17 mouse cellular contexts compared by ENCODE assay signal in genomic region chr3:95701085-95701484, GRCm38 (mm10). TPM values are rescaled to one million over a fixed set of nuclear protein-coding genes. Genes with fewer than 3 reads are reported as not detected.
DNase-seq lines count a peak whose midpoint lies in the region; ATAC-seq and TF ChIP-seq lines count a peak whose summit lies in the region.
"Had no signal": no experiment of that assay in that cellular context is flagged by ENCODE, and none has a peak within 500 bp of the region (broad histone marks: within the 10 kb centered on the region; RNA-seq: fewer than 3 reads in every experiment).

No protein-coding gene starts in this region.

- no peak overlapping the region for H3K4me3 ChIP-seq in heart, embryonic 10.5 days
- H3K4me3 ChIP-seq in kidney, postnatal 0 days (replicated peaks; ENCODE audit: low read depth, low read length), result no peak overlapping the region
- H3K4me3 ChIP-seq in intestine, embryonic 15.5 days (replicated peaks), result no peak overlapping the region
- H3K4me3 ChIP-seq in stomach, embryonic 15.5 days (replicated peaks), result no peak overlapping the region
- H3K4me3 ChIP-seq in midbrain, postnatal 0 days (ENCODE audit: low read depth, low read length), result no peak overlapping the region
- H3K4me3 ChIP-seq: neural tube, embryonic 12.5 days had no signal

- WGBS in heart, embryonic 10.5 days, result 60% methylated on average over 2 of the region's 2 CpGs
- 86% methylated on average over 2 of the region's 2 CpGs for WGBS in kidney, postnatal 0 days
- 77% methylated on average over 2 of the region's 2 CpGs for WGBS in intestine, embryonic 15.5 days
- 78% methylated on average over 2 of the region's 2 CpGs for WGBS in stomach, embryonic 15.5 days
- 88% methylated on average over 2 of the region's 2 CpGs for WGBS in midbrain, postnatal 0 days

- H3K9me3 ChIP-seq in heart, embryonic 10.5 days, result no peaks in the 10 kb centered on the region
- no peaks in the 10 kb centered on the region for H3K9me3 ChIP-seq in kidney, postnatal 0 days (replicated peaks; ENCODE audit: low read length)
- H3K9me3 ChIP-seq in intestine, embryonic 15.5 days, result no peaks in the 10 kb centered on the region
- H3K9me3 ChIP-seq in stomach, embryonic 15.5 days, result no peaks in the 10 kb centered on the region
- H3K9me3 ChIP-seq in midbrain, postnatal 0 days (ENCODE audit: low read length), result no peaks in the 10 kb centered on the region
- H3K9me3 ChIP-seq: forebrain, embryonic 12.5 days; midbrain, embryonic 13.5 days; neural tube, embryonic 12.5 days had no signal

- no peaks in the 10 kb centered on the region for H3K36me3 ChIP-seq in heart, embryonic 10.5 days
- no peaks in the 10 kb centered on the region for H3K36me3 ChIP-seq in kidney, postnatal 0 days (ENCODE audit: insufficient read depth, low read length)
- no peaks in the 10 kb centered on the region for H3K36me3 ChIP-seq in intestine, embryonic 15.5 days
- H3K36me3 ChIP-seq in stomach, embryonic 15.5 days, result no peaks in the 10 kb centered on the region
- H3K36me3 ChIP-seq in midbrain, postnatal 0 days (ENCODE audit: insufficient read depth, low read length), result no peaks in the 10 kb centered on the region
- H3K36me3 ChIP-seq: forebrain, embryonic 12.5 days; midbrain, embryonic 13.5 days; neural tube, embryonic 12.5 days had no signal

- DNase-seq in heart, embryonic 10.5 days (ENCODE audit: low spot score), result no peak
- no peak for DNase-seq in heart, postnatal 4 days
- DNase-seq in kidney, postnatal 0 days (ENCODE audit: low spot score), result no peak
- DNase-seq in kidney, postnatal 4 days, result no peak
- no peak for DNase-seq in midbrain, postnatal 0 days (ENCODE audit: low spot score)
- DNase-seq: B cell, adult 2 months; cerebellum, adult 11 months; lung, postnatal 36 days had no signal

- H3K27me3 ChIP-seq in heart, embryonic 10.5 days (ENCODE audit: insufficient read depth, poor library complexity, severe bottlenecking), result no peaks in the 10 kb centered on the region
- no peaks in the 10 kb centered on the region for H3K27me3 ChIP-seq in kidney, postnatal 0 days (ENCODE audit: insufficient read depth, low read length)
- no peaks in the 10 kb centered on the region for H3K27me3 ChIP-seq in intestine, embryonic 15.5 days (replicated peaks)
- no peaks in the 10 kb centered on the region for H3K27me3 ChIP-seq in stomach, embryonic 15.5 days (replicated peaks)
- H3K27me3 ChIP-seq in midbrain, postnatal 0 days (ENCODE audit: insufficient read depth, low read length), result no peaks in the 10 kb centered on the region
- H3K27me3 ChIP-seq: forebrain, embryonic 12.5 days; midbrain, embryonic 13.5 days; neural tube, embryonic 12.5 days had no signal

- no peak for ATAC-seq in kidney, postnatal 0 days (replicated peaks; ENCODE audit: low FRiP score, low read depth)
- no peak for ATAC-seq in intestine, embryonic 15.5 days
- ATAC-seq in stomach, embryonic 15.5 days (ENCODE audit: insufficient read depth, low FRiP score, low read depth), result no peak
- no peak for ATAC-seq in erythroid progenitor cell, adult 5-6 weeks (replicated peaks; ENCODE audit: low FRiP score, poor library complexity, severe bottlenecking)
- ATAC-seq in midbrain, postnatal 0 days (ENCODE audit: low FRiP score), result no peak

- no peak for TF ChIP-seq CTCF in kidney, postnatal 0 days (IDR thresholded peaks at IDR 0.05; ENCODE audit: low read depth)
- no peak for TF ChIP-seq CTCF in midbrain, postnatal 0 days (IDR thresholded peaks at IDR 0.05)

- H3K9ac ChIP-seq in kidney, postnatal 0 days (ENCODE audit: low read depth, low read length), result no peak overlapping the region
- no peak overlapping the region for H3K9ac ChIP-seq in intestine, embryonic 15.5 days
- H3K9ac ChIP-seq in stomach, embryonic 15.5 days, result no peak overlapping the region
- H3K9ac ChIP-seq in midbrain, postnatal 0 days (replicated peaks; ENCODE audit: low read length, poor library complexity, severe bottlenecking), result no peak overlapping the region
- H3K9ac ChIP-seq: liver, embryonic 14.5 days had no signal

- peak overlapping the region; percentile 90 for H3K27ac ChIP-seq in heart, embryonic 10.5 days
- 0 out of 2 replicates have a peak overlapping the region, but pooled peaks have one; percentile 19 for H3K27ac ChIP-seq in kidney, postnatal 0 days
- peak overlapping the region; percentile 90 for H3K27ac ChIP-seq in intestine, embryonic 15.5 days
- peak overlapping the region; percentile 88 for H3K27ac ChIP-seq in stomach, embryonic 15.5 days
- H3K27ac ChIP-seq in midbrain, postnatal 0 days (ENCODE audit: low read depth, low read length), result no peak overlapping the region
- H3K27ac ChIP-seq: hindbrain, embryonic 14.5 days; liver, embryonic 14.5 days; midbrain, embryonic 13.5 days; neural tube, embryonic 12.5 days had no signal

- H3K4me2 ChIP-seq in kidney, postnatal 0 days (ENCODE audit: low read length), result no peak overlapping the region
- no peak overlapping the region for H3K4me2 ChIP-seq in intestine, embryonic 15.5 days (replicated peaks)
- H3K4me2 ChIP-seq in stomach, embryonic 15.5 days, result no peak overlapping the region
- no peak overlapping the region for H3K4me2 ChIP-seq in midbrain, postnatal 0 days (ENCODE audit: low read depth, low read length, poor library complexity, severe bottlenecking)

- H3K4me1 ChIP-seq in heart, embryonic 10.5 days, result peaks cover 34% of the 10 kb centered on the region
- peaks cover 12% of the 10 kb centered on the region for H3K4me1 ChIP-seq in kidney, postnatal 0 days (replicated peaks; ENCODE audit: insufficient read depth, low read length)
- H3K4me1 ChIP-seq in intestine, embryonic 15.5 days (replicated peaks), result peaks cover 31% of the 10 kb centered on the region
- H3K4me1 ChIP-seq in stomach, embryonic 15.5 days, result peaks cover 20% of the 10 kb centered on the region
- peaks cover 4% of the 10 kb centered on the region; the same call in 1 of the 2 replicates for H3K4me1 ChIP-seq in midbrain, postnatal 0 days (ENCODE audit: insufficient read depth, low read length)

RNA-seq across cellular contexts. Expression of gene Adamtsl4, which starts 13.4 kb away (rescaled TPM):
- 4.2 and 5.7 TPM in 2 replicates for polyA plus RNA-seq in heart, embryonic 10.5 days (2016; fragmentation: Nextera tagmentation; extraction: Ambion mirVana)
- total RNA-seq in heart, postnatal 4 days (2021), result 10 to 100 TPM; 13.5 to 14.6 TPM
- polyA plus RNA-seq in kidney, postnatal 0 days (2015; fragmentation: Nextera tagmentation; extraction: Ambion mirVana), result 3.6 TPM in 2 replicates
- polyA plus RNA-seq in intestine, embryonic 15.5 days (2015; fragmentation: Nextera tagmentation; extraction: Ambion mirVana), result 2.3 and 3.0 TPM in 2 replicates
- polyA plus RNA-seq in stomach, embryonic 15.5 days (2015; fragmentation: Nextera tagmentation; extraction: Ambion mirVana), result 3.8 and 7.3 TPM in 2 replicates
- total RNA-seq in erythroid progenitor cell, adult 5-6 weeks (2015; ENCODE audit: low replicate concordance), result 0.84 TPM in 1 of 2 replicates, not detected in the other
- total RNA-seq in erythroid progenitor cell, adult 5-6 weeks (2017; ENCODE audit: low replicate concordance), result 0.39 and 1.2 TPM in 2 replicates
- 1.3 and 1.4 TPM in 2 replicates for total RNA-seq in midbrain, postnatal 0 days (2014; rRNA removed)
- polyA plus RNA-seq in midbrain, postnatal 0 days (2015; fragmentation: Nextera tagmentation; extraction: Ambion mirVana), result 1.0 and 1.4 TPM in 2 replicates

RNA-seq across cellular contexts. Expression of gene Ecm1, which starts 38.3 kb away (rescaled TPM):
- 76.8 and 109 TPM in 2 replicates for polyA plus RNA-seq in heart, embryonic 10.5 days (2016; fragmentation: Nextera tagmentation; extraction: Ambion mirVana)
- total RNA-seq in heart, postnatal 4 days (2021), result 10 to 100 TPM; 41.3 to 43.8 TPM
- 173 and 178 TPM in 2 replicates for polyA plus RNA-seq in kidney, postnatal 0 days (2015; fragmentation: Nextera tagmentation; extraction: Ambion mirVana)
- polyA plus RNA-seq in intestine, embryonic 15.5 days (2015; fragmentation: Nextera tagmentation; extraction: Ambion mirVana), result 20.2 and 20.9 TPM in 2 replicates
- 18.5 and 42.6 TPM in 2 replicates for polyA plus RNA-seq in stomach, embryonic 15.5 days (2015; fragmentation: Nextera tagmentation; extraction: Ambion mirVana)
- 6.5 TPM in 1 of 2 replicates, not detected in the other for total RNA-seq in erythroid progenitor cell, adult 5-6 weeks (2015; ENCODE audit: low replicate concordance)
- not detected in 2 replicates for total RNA-seq in erythroid progenitor cell, adult 5-6 weeks (2017; ENCODE audit: low replicate concordance)
- total RNA-seq in midbrain, postnatal 0 days (2014; rRNA removed), result 6.2 and 9.9 TPM in 2 replicates
- polyA plus RNA-seq in midbrain, postnatal 0 days (2015; fragmentation: Nextera tagmentation; extraction: Ambion mirVana), result 9.7 and 10.8 TPM in 2 replicates
- total RNA-seq: common myeloid progenitor, adult 5-6 weeks had no signal

RNA-seq across cellular contexts. Expression of gene Mcl1, which starts 42.5 kb away (rescaled TPM):
- polyA plus RNA-seq in heart, embryonic 10.5 days (2016; fragmentation: Nextera tagmentation; extraction: Ambion mirVana), result 37.7 and 50.2 TPM in 2 replicates
- total RNA-seq in heart, postnatal 4 days (2021), result 100 to 1,000 TPM; 112 to 115 TPM
- 60.9 and 70.2 TPM in 2 replicates for polyA plus RNA-seq in kidney, postnatal 0 days (2015; fragmentation: Nextera tagmentation; extraction: Ambion mirVana)
- 50.5 and 52.3 TPM in 2 replicates for polyA plus RNA-seq in intestine, embryonic 15.5 days (2015; fragmentation: Nextera tagmentation; extraction: Ambion mirVana)
- polyA plus RNA-seq in stomach, embryonic 15.5 days (2015; fragmentation: Nextera tagmentation; extraction: Ambion mirVana), result 54.1 and 57.7 TPM in 2 replicates
- 161 and 212 TPM in 2 replicates for total RNA-seq in erythroid progenitor cell, adult 5-6 weeks (2015; ENCODE audit: low replicate concordance)
- 104 and 138 TPM in 2 replicates for total RNA-seq in erythroid progenitor cell, adult 5-6 weeks (2017; ENCODE audit: low replicate concordance)
- total RNA-seq in midbrain, postnatal 0 days (2014; rRNA removed), result 105 and 136 TPM in 2 replicates
- 35.8 and 42.8 TPM in 2 replicates for polyA plus RNA-seq in midbrain, postnatal 0 days (2015; fragmentation: Nextera tagmentation; extraction: Ambion mirVana)

RNA-seq across cellular contexts. Expression of gene Tars2, which starts 58.9 kb away (rescaled TPM):
- 61.9 and 62.6 TPM in 2 replicates for polyA plus RNA-seq in heart, embryonic 10.5 days (2016; fragmentation: Nextera tagmentation; extraction: Ambion mirVana)
- total RNA-seq in heart, postnatal 4 days (2021), result 10 to 100 TPM; 31.1 to 36.1 TPM
- 28.7 and 34.7 TPM in 2 replicates for polyA plus RNA-seq in kidney, postnatal 0 days (2015; fragmentation: Nextera tagmentation; extraction: Ambion mirVana)
- polyA plus RNA-seq in intestine, embryonic 15.5 days (2015; fragmentation: Nextera tagmentation; extraction: Ambion mirVana), result 54.4 and 54.5 TPM in 2 replicates
- 46.4 and 50.2 TPM in 2 replicates for polyA plus RNA-seq in stomach, embryonic 15.5 days (2015; fragmentation: Nextera tagmentation; extraction: Ambion mirVana)
- total RNA-seq in erythroid progenitor cell, adult 5-6 weeks (2015; ENCODE audit: low replicate concordance), result 0.84 and 15.9 TPM in 2 replicates
- total RNA-seq in erythroid progenitor cell, adult 5-6 weeks (2017; ENCODE audit: low replicate concordance), result 8.0 and 20.9 TPM in 2 replicates
- 34.7 and 39.8 TPM in 2 replicates for total RNA-seq in midbrain, postnatal 0 days (2014; rRNA removed)
- 40.8 and 45.0 TPM in 2 replicates for polyA plus RNA-seq in midbrain, postnatal 0 days (2015; fragmentation: Nextera tagmentation; extraction: Ambion mirVana)
